Mouse (Mus musculus) olfactory bulb, adult 2 months (tissue): ENCODE data around the gene Gpatch8.

ENCODE experiments used
- CTCF ChIP-seq: fragments of 200-500 bp; IDR thresholded peaks from 2 replicates; pipeline ENCODE4 v1.5.1; 2012; ENCODE audit warnings: low read depth, mild to moderate bottlenecking, low read length, moderate library complexity; ENCODE audit not compliant: insufficient read depth
- POLR2A ChIP-seq: fragments of 200-500 bp; IDR thresholded peaks from 2 replicates; pipeline ENCODE4 v1.6.1; 2012; ENCODE audit warnings: mild to moderate bottlenecking, low read depth, low read length, moderate library complexity; ENCODE audit not compliant: insufficient read depth

DNA sequence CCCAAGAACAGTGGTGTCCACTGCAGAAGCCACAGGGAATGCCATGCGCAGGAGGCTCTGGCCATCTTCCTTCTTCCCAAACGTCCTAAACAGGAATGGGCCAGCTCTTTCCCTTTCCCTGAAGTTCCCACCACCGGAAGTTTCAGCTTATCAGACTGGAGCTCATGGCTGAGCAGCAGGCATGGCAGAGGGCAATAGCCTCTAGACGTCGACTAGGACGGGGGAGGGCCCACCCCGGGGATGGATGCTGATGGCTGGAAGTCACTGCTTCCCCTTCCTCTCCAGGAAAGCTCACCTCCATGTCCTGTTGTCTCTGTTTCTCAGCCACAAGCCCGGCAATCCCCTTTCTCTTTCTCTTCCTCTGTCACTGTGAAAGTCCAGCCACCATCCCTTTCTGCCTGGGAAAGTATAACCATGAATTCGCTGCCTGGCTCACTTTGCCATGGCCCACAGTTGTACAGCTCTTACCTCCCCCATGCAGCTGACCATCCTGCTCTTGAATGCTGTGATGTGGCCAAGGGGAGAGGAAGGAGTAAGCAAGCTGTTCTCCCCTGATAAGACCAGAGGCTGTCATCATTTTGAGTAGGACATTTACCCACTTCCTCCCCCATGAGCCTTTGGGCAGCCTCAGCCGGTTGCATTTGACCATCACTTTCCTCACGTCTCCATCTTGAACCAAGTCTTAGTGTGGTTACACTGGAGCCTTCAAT lies 86.4 kb downstream of the Gpatch8 start, which contains the start of gene Itga2b:
- TF ChIP-seq CTCF = no peak
- no peak for TF ChIP-seq POLR2A
